Mouse (Mus musculus) heart, adult 2 months (tissue): ENCODE measurements around the gene Bend5.

Experiments used
- EP300 ChIP-seq: fragments of 200-500 bp; IDR thresholded peaks from 2 replicates; pipeline ENCODE4 v1.6.1; 2011; ENCODE audit warnings: low read depth, low read length, control low read depth; ENCODE audit not compliant: insufficient read depth
- POLR2A ChIP-seq: fragments of 200-500 bp; IDR thresholded peaks from 2 replicates; pipeline ENCODE4 v1.6.1; 2011; ENCODE audit warnings: mild to moderate bottlenecking, low read depth, low read length, control low read depth; ENCODE audit not compliant: insufficient read depth

- TF ChIP-seq POLR2A (no peak), EP300 (no peak)
Measured at GRCm38 (mm10) chr4:111441709-111442108, 26.9 kb downstream of the Bend5 start.
